Mouse (Mus musculus): ENCODE measurements at regions not wholly inside any gene's neighbourhood (a gene's known extent, or its start where the extent isn't known, plus 50 kb on each side); places are given as distances from the start of the nearest gene placed in this dataset.

GRCm38 (mm10) chr15:49812885-49813284 is 4071.8 kb upstream of the Gm7489 start:
- DNase-seq (ENCODE audit: low read depth, low spot score) = no peak

GRCm38 (mm10) chr15:49860331-49860730 is 4024.4 kb upstream of the Gm7489 start:
- DNase-seq (ENCODE audit: low read depth, low spot score) = no peak

GRCm38 (mm10) chr15:49874555-49874954 is 4010.2 kb upstream of the Gm7489 start:
- no peak for DNase-seq (ENCODE audit: low read depth, low spot score)

- no peak for DNase-seq (ENCODE audit: low read depth, low spot score)
These were observed 3998.8 kb upstream of the Gm7489 start for GRCm38 (mm10) chr15:49885947-49886346.

GRCm38 (mm10) chr15:49896045-49896444 is 3988.7 kb upstream of the Gm7489 start:
- no peak for DNase-seq (ENCODE audit: low read depth, low spot score)

GRCm38 (mm10) chr15:49898783-49899182 is 3985.9 kb upstream of the Gm7489 start:
- DNase-seq (ENCODE audit: low read depth, low spot score) = no peak

- peak; percentile 1 for DNase-seq (ENCODE audit: low read depth, low spot score)
These were observed 3984.9 kb upstream of the Gm7489 start for GRCm38 (mm10) chr15:49899782-49900181.
